Mouse (Mus musculus): ENCODE data around the gene Ssr2.

DNA sequence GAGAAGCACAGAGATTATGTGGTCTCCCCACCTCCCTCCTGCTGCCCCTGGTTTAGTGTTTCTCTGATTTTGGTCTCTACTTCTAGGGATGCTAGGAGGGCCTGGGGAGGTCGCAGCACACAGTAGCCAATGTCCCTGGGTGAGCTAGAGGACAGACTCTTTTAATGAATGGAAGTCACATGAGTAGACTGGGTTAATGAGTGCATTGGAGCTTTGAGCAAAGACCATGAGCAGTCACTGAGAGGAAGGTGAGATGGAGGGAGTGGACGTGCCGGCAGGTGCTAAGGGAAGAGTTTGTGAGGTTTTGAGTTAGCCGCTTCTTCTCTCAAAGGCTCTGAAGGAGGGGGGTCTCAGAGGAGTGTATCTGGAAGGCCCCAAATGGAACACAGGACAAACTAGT is 40.1 kb upstream of the Ssr2 start:
- TF ChIP-seq POLR2A (IDR thresholded peaks at IDR 0.05; ENCODE audit: insufficient read length, low read depth): no peak
- TF ChIP-seq MAX (IDR thresholded peaks at IDR 0.05; ENCODE audit: low read depth): no peak
- no peak for TF ChIP-seq USF1 (IDR thresholded peaks at IDR 0.05; ENCODE audit: low read depth)
- no peak for TF ChIP-seq E2F4 (IDR thresholded peaks at IDR 0.05; ENCODE audit: insufficient read depth)
- TF ChIP-seq CEBPB (IDR thresholded peaks at IDR 0.05; ENCODE audit: insufficient read depth, poor library complexity, severe bottlenecking): no peak
- TF ChIP-seq TCF12 (IDR thresholded peaks at IDR 0.05; ENCODE audit: insufficient read depth, poor library complexity, severe bottlenecking): no peak
- no peak for TF ChIP-seq MYOG (IDR thresholded peaks at IDR 0.05; ENCODE audit: control insufficient read depth in 1 of 3, insufficient read depth in 1 of 3, insufficient read length in 2 of 3, low read depth in 2 of 3)
- no peak for TF ChIP-seq REST (IDR thresholded peaks at IDR 0.05; ENCODE audit: insufficient read depth, insufficient read length)
